Mouse (Mus musculus): Measurements from ENCODE around the gene Alg14. TPM values are rescaled to one million over a fixed set of nuclear protein-coding genes. Genes with fewer than 3 reads are reported as not detected.

The Alg14 gene
- polyA plus RNA-seq, 1 experiment from 2014 or later = 39.2 TPM

DNA sequence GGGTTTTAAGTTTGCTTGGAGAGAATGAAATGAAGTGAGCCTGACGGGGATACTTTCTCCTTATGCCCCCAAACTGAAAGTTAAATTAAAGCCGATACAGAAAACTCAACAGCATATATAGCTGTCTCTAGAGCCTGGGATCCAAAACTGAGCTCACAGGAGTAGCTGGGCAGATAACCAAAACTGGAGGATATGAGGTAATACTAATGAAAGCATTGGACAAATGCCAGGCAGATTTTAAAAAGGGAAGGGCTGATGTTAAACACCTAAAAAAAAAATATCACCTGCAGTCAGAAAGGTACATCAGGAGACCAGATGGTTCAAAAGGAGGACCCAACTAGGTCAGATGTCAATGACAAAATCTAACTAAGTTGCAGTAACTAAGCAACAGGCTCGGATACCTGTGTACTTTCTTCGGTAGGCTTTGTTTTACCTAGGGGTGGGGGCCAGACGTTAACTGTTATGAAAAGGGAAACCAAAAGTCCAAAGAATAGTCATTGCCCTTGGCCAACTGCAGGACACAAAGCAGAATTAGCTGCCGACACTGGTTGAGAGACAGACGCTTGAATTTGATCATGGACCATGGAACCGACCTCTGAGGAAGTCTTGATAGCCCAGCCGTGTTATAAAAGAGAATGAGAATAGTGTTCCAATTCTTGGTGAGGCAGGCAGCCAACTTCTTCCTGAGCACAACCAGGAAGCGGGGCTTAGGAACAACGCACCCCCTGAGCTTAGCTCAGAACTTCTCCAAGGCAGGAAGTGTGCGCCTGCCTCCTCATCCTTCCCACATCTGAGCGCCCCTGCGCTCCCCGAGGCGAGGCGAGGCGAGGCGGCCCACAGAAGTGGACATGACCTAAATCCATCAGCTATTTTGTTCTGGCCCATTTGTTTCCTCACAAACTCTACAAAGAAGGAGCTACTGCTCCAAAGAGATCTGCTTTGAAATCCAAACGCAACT is 32.8 kb upstream of the Alg14 start:
- 80% methylated on average over 20 of the region's 20 CpGs for WGBS
- Histone ChIP-seq H3K4me2 (ENCODE audit: low read depth, low read length) (no peak overlapping the region), H3K4me1 (ENCODE audit: control insufficient read depth, insufficient read depth, low read length) (no peaks in the 10 kb centered on the region), H3K36me3 (ENCODE audit: control insufficient read depth, insufficient read depth, low read length) (no peaks in the 10 kb centered on the region), H3K4me3 (ENCODE audit: low read depth, low read length) (no peak overlapping the region), H3K27me3 (ENCODE audit: control insufficient read depth, insufficient read depth, low read length) (peaks cover 15% of the 10 kb centered on the region), H3K9me3 (ENCODE audit: control insufficient read depth, low read length) (no peaks in the 10 kb centered on the region), H3K27ac (ENCODE audit: low read depth, low read length) (no peak overlapping the region), H3K9ac (replicated peaks; ENCODE audit: low read depth, low read length) (no peak overlapping the region)
- no peak for ATAC-seq (ENCODE audit: low read depth)

DNA sequence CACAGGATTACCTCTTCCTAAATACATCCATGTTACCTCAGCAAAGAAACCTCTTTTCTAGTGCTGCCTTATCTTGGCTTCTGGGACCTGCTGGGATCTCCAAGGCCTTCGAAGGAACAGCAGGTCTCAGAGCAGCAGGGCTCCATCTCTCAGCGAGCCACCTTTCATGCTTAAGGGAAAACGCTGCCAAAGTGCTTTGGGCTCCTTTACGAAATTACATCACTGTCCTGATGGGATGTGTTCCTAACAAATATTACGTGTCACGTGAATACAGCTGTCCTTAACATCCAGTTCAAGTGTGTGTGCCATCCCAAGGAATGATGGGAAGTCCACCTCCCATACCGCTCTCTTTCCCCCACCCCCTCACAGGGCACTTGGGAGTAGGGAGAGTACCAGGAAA is 31.5 kb upstream of the Alg14 start:
- Histone ChIP-seq H3K4me1 (ENCODE audit: control insufficient read depth, insufficient read depth, low read length) (no peaks in the 10 kb centered on the region), H3K4me3 (ENCODE audit: low read depth, low read length) (no peak overlapping the region), H3K9ac (replicated peaks; ENCODE audit: low read depth, low read length) (no peak overlapping the region), H3K27me3 (ENCODE audit: control insufficient read depth, insufficient read depth, low read length) (peaks cover 20% of the 10 kb centered on the region), H3K4me2 (ENCODE audit: low read depth, low read length) (no peak overlapping the region), H3K36me3 (ENCODE audit: control insufficient read depth, insufficient read depth, low read length) (no peaks in the 10 kb centered on the region), H3K9me3 (ENCODE audit: control insufficient read depth, low read length) (no peaks in the 10 kb centered on the region), H3K27ac (ENCODE audit: low read depth, low read length) (no peak overlapping the region)
- 83% methylated on average over 7 of the region's 7 CpGs for WGBS
- ATAC-seq (ENCODE audit: low read depth) = no peak

DNA sequence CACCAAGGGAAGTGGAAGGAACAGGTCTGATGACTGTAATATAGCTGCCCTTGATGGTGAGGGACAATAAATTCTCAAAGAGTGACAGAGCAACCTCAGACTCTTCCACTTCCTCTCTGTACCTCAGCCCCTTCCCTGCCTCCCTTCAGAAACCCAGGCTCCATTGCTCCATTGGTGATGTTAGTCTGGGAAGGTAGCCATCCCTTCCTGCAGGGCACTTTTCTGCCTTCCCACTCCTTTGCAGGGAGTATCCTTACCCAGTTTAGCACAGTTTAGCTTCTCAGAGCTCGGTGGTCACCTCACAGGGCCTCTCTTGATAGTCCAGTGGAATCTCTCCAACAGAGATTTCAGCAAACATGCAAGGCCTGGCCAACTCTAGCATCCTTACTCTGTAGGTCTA is 30.7 kb upstream of the Alg14 start:
- Histone ChIP-seq H3K9ac (replicated peaks; ENCODE audit: low read depth, low read length) (no peak overlapping the region), H3K36me3 (ENCODE audit: control insufficient read depth, insufficient read depth, low read length) (no peaks in the 10 kb centered on the region), H3K4me2 (ENCODE audit: low read depth, low read length) (no peak overlapping the region), H3K9me3 (ENCODE audit: control insufficient read depth, low read length) (no peaks in the 10 kb centered on the region), H3K4me3 (ENCODE audit: low read depth, low read length) (no peak overlapping the region), H3K4me1 (ENCODE audit: control insufficient read depth, insufficient read depth, low read length) (no peaks in the 10 kb centered on the region), H3K27ac (ENCODE audit: low read depth, low read length) (no peak overlapping the region), H3K27me3 (ENCODE audit: control insufficient read depth, insufficient read depth, low read length) (peaks cover 21% of the 10 kb centered on the region)
- ATAC-seq (ENCODE audit: low read depth) = no peak
- 74% methylated on average over 1 of the region's 1 CpGs for WGBS

DNA sequence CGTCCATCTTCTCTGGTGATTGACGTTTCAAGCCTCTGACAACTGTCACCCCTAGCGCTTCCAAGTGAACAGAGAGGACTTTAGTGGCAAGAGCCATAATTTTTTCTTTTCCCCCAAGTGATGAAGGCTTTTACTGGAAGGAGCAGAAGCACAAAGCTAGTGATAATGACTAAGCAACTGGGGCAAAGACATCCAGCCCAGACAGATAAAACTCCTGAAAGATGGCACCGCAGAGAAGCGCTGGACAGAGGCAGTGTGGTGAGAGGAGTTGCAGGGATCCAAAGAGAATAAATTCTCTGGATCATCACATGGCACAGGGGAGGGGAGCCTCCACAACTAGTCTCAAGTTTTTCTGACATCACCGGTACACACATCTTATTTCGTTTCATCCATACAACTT is 30.3 kb upstream of the Alg14 start:
- no peaks in the 10 kb centered on the region for H3K36me3 ChIP-seq (ENCODE audit: control insufficient read depth, insufficient read depth, low read length)
- peaks cover 21% of the 10 kb centered on the region for H3K27me3 ChIP-seq (ENCODE audit: control insufficient read depth, insufficient read depth, low read length)
- H3K4me2 ChIP-seq (ENCODE audit: low read depth, low read length) = no peak overlapping the region
- no peak overlapping the region for H3K27ac ChIP-seq (ENCODE audit: low read depth, low read length)
- no peaks in the 10 kb centered on the region for H3K4me1 ChIP-seq (ENCODE audit: control insufficient read depth, insufficient read depth, low read length)
- ATAC-seq (ENCODE audit: low read depth) = no peak
- H3K4me3 ChIP-seq (ENCODE audit: low read depth, low read length) = no peak overlapping the region
- H3K9ac ChIP-seq (replicated peaks; ENCODE audit: low read depth, low read length) = no peak overlapping the region
- no peaks in the 10 kb centered on the region for H3K9me3 ChIP-seq (ENCODE audit: control insufficient read depth, low read length)
- 76% methylated on average over 7 of the region's 7 CpGs for WGBS

DNA sequence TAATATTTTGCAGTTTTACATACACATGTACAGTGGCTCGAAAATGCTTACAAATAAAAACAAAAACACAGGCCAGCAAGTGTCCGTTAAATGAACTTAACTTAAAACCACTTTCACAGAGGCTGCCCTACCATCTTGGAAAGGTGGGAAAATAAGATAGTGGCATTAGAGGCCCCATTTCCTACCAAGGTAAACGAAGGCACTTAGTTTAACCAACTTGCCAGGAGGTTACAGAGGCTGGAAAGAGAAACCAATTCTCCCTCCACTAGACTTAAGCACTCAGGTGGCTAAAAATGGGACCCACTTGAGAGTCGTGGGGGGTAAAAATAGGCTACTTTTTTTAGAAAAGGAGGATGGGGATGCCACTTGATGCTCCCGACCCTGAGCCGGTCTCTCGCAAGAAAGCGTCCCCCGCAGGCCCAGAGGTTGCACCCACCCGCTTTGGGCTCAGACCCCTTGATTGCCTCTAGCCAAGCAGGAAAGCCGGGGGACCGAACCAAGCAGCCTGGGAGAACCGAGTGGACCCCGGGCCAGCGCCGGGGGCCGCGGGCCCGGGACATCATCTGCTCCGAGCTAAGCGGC is 29.5 kb upstream of the Alg14 start:
- H3K4me2 ChIP-seq (ENCODE audit: low read depth, low read length) = peak overlapping the region; percentile 89
- peak overlapping the region; percentile 73 for H3K4me3 ChIP-seq (ENCODE audit: low read depth, low read length)
- H3K9ac ChIP-seq (replicated peaks; ENCODE audit: low read depth, low read length) = peak overlapping the region; percentile 87
- H3K27ac ChIP-seq (ENCODE audit: low read depth, low read length) = no peak overlapping the region
- ATAC-seq (ENCODE audit: low read depth) = no peak; the same call in 1 of the 2 replicates
- WGBS = 10% methylated on average over 21 of the region's 21 CpGs
- H3K9me3 ChIP-seq (ENCODE audit: control insufficient read depth, low read length) = no peaks in the 10 kb centered on the region
- H3K27me3 ChIP-seq (ENCODE audit: control insufficient read depth, insufficient read depth, low read length) = peaks cover 21% of the 10 kb centered on the region
- H3K36me3 ChIP-seq (ENCODE audit: control insufficient read depth, insufficient read depth, low read length) = no peaks in the 10 kb centered on the region
- H3K4me1 ChIP-seq (ENCODE audit: control insufficient read depth, insufficient read depth, low read length) = no peaks in the 10 kb centered on the region

DNA sequence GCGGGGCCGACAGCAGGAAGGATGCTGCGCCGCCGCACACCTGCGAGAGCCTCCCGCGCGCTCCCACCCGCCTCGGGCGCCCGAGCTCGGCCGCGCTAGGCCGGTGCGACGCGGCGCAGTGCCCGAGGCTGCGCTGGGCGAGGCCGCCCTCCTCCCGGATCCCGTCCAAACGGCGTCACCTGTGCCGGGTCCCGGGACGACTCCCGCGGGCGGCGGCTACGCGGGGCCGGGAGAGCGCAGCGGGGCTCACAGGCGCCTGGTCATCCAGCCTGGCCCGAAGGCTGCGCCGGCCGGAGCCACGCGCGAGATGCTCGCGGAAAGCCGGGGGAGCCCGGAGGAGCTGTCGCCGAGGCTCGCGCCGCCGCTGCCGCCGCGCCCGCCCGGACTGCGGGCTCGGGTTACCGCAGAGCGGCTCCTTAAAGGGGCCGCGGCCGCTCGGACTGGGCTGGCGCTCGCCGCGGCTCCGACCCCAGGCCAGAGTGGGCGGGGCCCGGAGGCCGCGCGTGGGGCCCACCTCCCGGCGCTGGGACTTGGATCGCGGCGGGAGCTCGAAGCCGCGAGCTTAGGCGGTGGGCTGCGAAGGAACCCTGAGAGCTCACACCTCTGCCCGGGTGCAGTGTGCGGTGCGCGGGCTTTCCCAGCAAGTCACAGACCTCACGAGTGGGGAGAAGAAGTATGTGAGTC is 28.9 kb upstream of the Alg14 start:
- Histone ChIP-seq H3K4me1 (ENCODE audit: control insufficient read depth, insufficient read depth, low read length) (no peaks in the 10 kb centered on the region), H3K27ac (ENCODE audit: low read depth, low read length) (peak overlapping the region; percentile 62; the same call in 1 of the 2 replicates), H3K9ac (replicated peaks; ENCODE audit: low read depth, low read length) (peak overlapping the region; percentile 87), H3K9me3 (ENCODE audit: control insufficient read depth, low read length) (no peaks in the 10 kb centered on the region), H3K27me3 (ENCODE audit: control insufficient read depth, insufficient read depth, low read length) (peaks cover 21% of the 10 kb centered on the region), H3K4me3 (ENCODE audit: low read depth, low read length) (peak overlapping the region; percentile 73), H3K36me3 (ENCODE audit: control insufficient read depth, insufficient read depth, low read length) (no peaks in the 10 kb centered on the region), H3K4me2 (ENCODE audit: low read depth, low read length) (peak overlapping the region; percentile 89)
- ATAC-seq (ENCODE audit: low read depth) = peak; percentile 92
- WGBS = under 1% methylated on average over 78 of the region's 97 CpGs

DNA sequence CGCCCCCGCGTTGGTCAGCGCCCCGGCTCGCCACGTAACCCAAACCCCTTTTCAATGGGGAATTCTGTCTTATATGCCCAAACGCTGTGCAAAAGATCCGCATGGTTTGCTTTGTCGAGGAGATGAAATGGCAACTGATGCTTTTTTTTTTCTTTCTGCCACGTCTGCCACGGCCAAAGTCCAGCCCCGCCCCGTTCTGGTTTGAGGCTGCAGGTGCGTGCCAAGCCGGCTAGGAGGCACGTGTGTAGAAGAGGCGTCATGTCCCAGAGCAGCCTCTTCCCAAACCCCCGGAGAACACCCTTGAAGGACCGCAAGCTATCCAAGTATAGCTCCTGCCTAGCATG is 28.4 kb upstream of the Alg14 start:
- peaks cover 21% of the 10 kb centered on the region for H3K27me3 ChIP-seq (ENCODE audit: control insufficient read depth, insufficient read depth, low read length)
- no peaks in the 10 kb centered on the region for H3K36me3 ChIP-seq (ENCODE audit: control insufficient read depth, insufficient read depth, low read length)
- 2% methylated on average over 20 of the region's 20 CpGs for WGBS
- peak overlapping the region; percentile 89 for H3K4me2 ChIP-seq (ENCODE audit: low read depth, low read length)
- peak overlapping the region; percentile 73 for H3K4me3 ChIP-seq (ENCODE audit: low read depth, low read length)
- peak overlapping the region; percentile 62; the same call in 1 of the 2 replicates for H3K27ac ChIP-seq (ENCODE audit: low read depth, low read length)
- no peaks in the 10 kb centered on the region for H3K9me3 ChIP-seq (ENCODE audit: control insufficient read depth, low read length)
- ATAC-seq (ENCODE audit: low read depth) = peak; percentile 38; the same call in 1 of the 2 replicates
- no peaks in the 10 kb centered on the region for H3K4me1 ChIP-seq (ENCODE audit: control insufficient read depth, insufficient read depth, low read length)
- H3K9ac ChIP-seq (replicated peaks; ENCODE audit: low read depth, low read length) = peak overlapping the region; percentile 87

DNA sequence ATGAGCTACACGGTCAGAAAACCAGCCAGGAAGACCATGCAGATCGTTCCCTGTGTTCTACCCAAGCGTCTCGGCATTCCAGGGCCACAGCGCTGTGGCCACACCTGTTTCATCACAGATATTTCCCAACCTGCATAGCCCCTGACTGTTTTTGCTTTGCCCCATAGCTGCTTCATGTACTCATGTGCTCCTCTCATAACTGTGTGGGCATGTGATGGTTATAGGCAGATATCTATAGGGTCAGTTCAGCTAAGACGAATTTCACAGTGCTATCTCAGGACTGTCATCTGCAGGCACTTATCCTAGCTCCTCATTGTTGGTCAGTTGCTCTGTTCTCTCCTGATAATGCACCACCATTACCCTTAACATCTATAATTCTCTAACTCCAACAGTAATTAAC is 27.3 kb upstream of the Alg14 start:
- H3K4me3 ChIP-seq (ENCODE audit: low read depth, low read length) = no peak overlapping the region
- no peak overlapping the region for H3K9ac ChIP-seq (replicated peaks; ENCODE audit: low read depth, low read length)
- no peaks in the 10 kb centered on the region for H3K36me3 ChIP-seq (ENCODE audit: control insufficient read depth, insufficient read depth, low read length)
- 58% methylated on average over 6 of the region's 6 CpGs for WGBS
- H3K4me2 ChIP-seq (ENCODE audit: low read depth, low read length) = no peak overlapping the region
- no peak overlapping the region for H3K27ac ChIP-seq (ENCODE audit: low read depth, low read length)
- peaks cover 21% of the 10 kb centered on the region for H3K27me3 ChIP-seq (ENCODE audit: control insufficient read depth, insufficient read depth, low read length)
- ATAC-seq (ENCODE audit: low read depth) = no peak
- no peaks in the 10 kb centered on the region for H3K4me1 ChIP-seq (ENCODE audit: control insufficient read depth, insufficient read depth, low read length)
- H3K9me3 ChIP-seq (ENCODE audit: control insufficient read depth, low read length) = no peaks in the 10 kb centered on the region

DNA sequence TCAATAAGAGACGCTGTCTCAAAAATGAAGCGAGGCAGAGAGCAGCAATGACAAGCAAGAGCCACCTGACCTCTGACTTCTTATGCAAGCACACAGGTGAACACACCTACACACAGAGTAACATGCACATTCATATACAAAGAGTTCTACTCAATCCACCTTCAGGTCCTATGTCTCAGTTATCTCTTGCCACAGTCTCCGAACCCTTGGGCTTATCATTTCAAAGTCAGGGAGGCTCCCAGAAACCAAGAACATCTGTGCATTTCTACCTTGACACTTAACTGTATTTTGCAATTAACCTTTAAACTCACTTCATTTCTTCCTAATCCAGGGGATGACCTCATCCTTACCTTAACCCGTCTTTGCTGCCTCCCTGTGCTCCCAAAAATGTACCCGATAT is 24.3 kb upstream of the Alg14 start:
- H3K9me3 ChIP-seq (ENCODE audit: control insufficient read depth, low read length) = no peaks in the 10 kb centered on the region
- ATAC-seq (ENCODE audit: low read depth) = no peak
- no peak overlapping the region for H3K4me3 ChIP-seq (ENCODE audit: low read depth, low read length)
- peaks cover 10% of the 10 kb centered on the region for H3K27me3 ChIP-seq (ENCODE audit: control insufficient read depth, insufficient read depth, low read length)
- H3K36me3 ChIP-seq (ENCODE audit: control insufficient read depth, insufficient read depth, low read length) = no peaks in the 10 kb centered on the region
- H3K27ac ChIP-seq (ENCODE audit: low read depth, low read length) = no peak overlapping the region
- no peak overlapping the region for H3K4me2 ChIP-seq (ENCODE audit: low read depth, low read length)
- no peaks in the 10 kb centered on the region for H3K4me1 ChIP-seq (ENCODE audit: control insufficient read depth, insufficient read depth, low read length)
- 93% methylated on average over 5 of the region's 5 CpGs for WGBS
- H3K9ac ChIP-seq (replicated peaks; ENCODE audit: low read depth, low read length) = no peak overlapping the region
